Mouse (Mus musculus) midbrain, postnatal 0 days (tissue): ENCODE measurements around the gene Ick. TPM values are rescaled to one million over a fixed set of nuclear protein-coding genes. Genes with fewer than 3 reads are reported as not detected.
"Not testable (repeated sequence)": the region's sequence is repeated elsewhere in the genome, so short reads cannot be mapped to it uniquely, and the experiment has no call there.

Source experiments
- ATAC-seq: fragments of 200-750 bp; cut with Nextera tagmentation; 2 replicates; pipeline ENCODE4 v1.8.0; 2017; ENCODE audit warnings: moderate number of reproducible peaks, mild to moderate bottlenecking, moderate TSS enrichment, moderate library complexity; ENCODE audit not compliant: low FRiP score
- DNase-seq: peaks from one replicate; pipeline ENCODE4 v3.0.0-alpha.2; 2015; ENCODE audit warnings: low spot score
- H3K27ac ChIP-seq: fragments of 300-500 bp; sonication (generic); 2 replicates; pipeline ENCODE4 v1.5.1; 2014; ENCODE audit warnings: low read depth, mild to moderate bottlenecking, low read length, mixed read lengths
- H3K27me3 ChIP-seq: fragments of 300-500 bp; sonication (generic); 2 replicates; pipeline ENCODE4 v1.6.1; 2014; ENCODE audit warnings: low read length, control low read depth, mixed read lengths; ENCODE audit not compliant: insufficient read depth
- H3K36me3 ChIP-seq: fragments of 300-500 bp; sonication (generic); 2 replicates; pipeline ENCODE4 v1.6.1; 2014; ENCODE audit warnings: low read length, control low read depth, mixed read lengths; ENCODE audit not compliant: insufficient read depth
- H3K4me1 ChIP-seq: fragments of 300-500 bp; sonication (generic); 2 replicates; pipeline ENCODE4 v1.6.1; 2014; ENCODE audit warnings: mild to moderate bottlenecking, control low read depth, antibody characterized with exemption, low read length, mixed read lengths; ENCODE audit not compliant: insufficient read depth
- H3K4me2 ChIP-seq: fragments of 300-500 bp; sonication (generic); 2 replicates; pipeline ENCODE4 v1.6.1; 2014; ENCODE audit warnings: low read depth, mild to moderate bottlenecking, low read length, mixed read lengths; ENCODE audit not compliant: poor library complexity, severe bottlenecking
- H3K4me3 ChIP-seq: fragments of 300-500 bp; sonication (generic); 2 replicates; pipeline ENCODE4 v1.5.1; 2014; ENCODE audit warnings: low read depth, mild to moderate bottlenecking, low read length, moderate library complexity
- H3K9ac ChIP-seq: fragments of 300-500 bp; sonication (generic); replicated peaks from 2 replicates; pipeline ENCODE4 v1.6.1; 2014; ENCODE audit warnings: mild to moderate bottlenecking, low read length, moderate library complexity, mixed read lengths; ENCODE audit not compliant: poor library complexity, severe bottlenecking
- H3K9me3 ChIP-seq: fragments of 300-500 bp; sonication (generic); 2 replicates; pipeline ENCODE4 v1.6.1; 2016; ENCODE audit warnings: low read length, control low read depth
- CTCF ChIP-seq: IDR thresholded peaks from 2 replicates; pipeline ENCODE4 v1.5.1; 2016; ENCODE audit warnings: antibody characterized with exemption, mild to moderate bottlenecking
- WGBS: fragments of 180-500 bp; shearing (Covaris S2); extraction: QIAGEN DNeasy Blood & Tissue Kit; methylation state at CpG from one replicate; pipeline ENCODE4 v1.1.7; 2014; 5-methylcytosine and 5-hydroxymethylcytosine counted together
- polyA plus RNA-seq: library from polyadenylated mRNA; unstranded; fragments of >200 nt; fragmentation: Nextera tagmentation; extraction: Ambion mirVana; gene quantifications from 2 replicates; pipeline ENCODE4 v1.2.1, GENCODE M21; 2015
- total RNA-seq: library from RNA; depleted of rRNA; stranded (reverse); fragments of >200 nt; gene quantifications from 2 replicates; pipeline ENCODE4 v1.2.3, GENCODE M21; 2014

Ick gene
- total and polyA plus RNA-seq, 2 experiments from 2014 or later, result 34.6 to 56.0 TPM

DNA sequence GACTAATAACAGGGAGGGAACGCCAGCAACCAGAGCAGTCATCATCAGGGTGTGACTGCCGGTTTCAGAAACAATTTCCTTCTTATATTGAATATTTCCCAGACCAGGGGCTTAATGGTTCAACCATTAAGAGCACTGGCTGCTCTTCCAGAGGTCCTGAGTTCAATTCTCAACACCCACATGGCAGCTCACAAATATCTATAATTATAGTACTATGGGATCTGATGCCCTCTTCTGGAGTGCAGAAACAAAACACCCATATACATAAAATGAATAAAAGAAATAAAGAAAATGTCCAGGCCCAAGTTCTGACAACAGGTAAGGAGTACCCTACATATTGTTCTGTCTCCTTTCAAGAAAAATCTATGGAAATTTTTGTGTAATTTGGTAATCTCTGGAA is 70.1 kb downstream of the Ick start:
- ATAC-seq, result no peak
- H3K27me3 ChIP-seq, result no peaks in the 10 kb centered on the region
- H3K9ac ChIP-seq, result no peak overlapping the region
- 84% methylated on average over 2 of the region's 2 CpGs for WGBS
- no peak overlapping the region for H3K4me3 ChIP-seq
- no peak for DNase-seq
- no peaks in the 10 kb centered on the region for H3K9me3 ChIP-seq
- H3K4me2 ChIP-seq, result no peak overlapping the region
- no peaks in the 10 kb centered on the region; the same call in 1 of the 2 replicates for H3K4me1 ChIP-seq
- H3K36me3 ChIP-seq, result no peaks in the 10 kb centered on the region
- no peak overlapping the region for H3K27ac ChIP-seq
- no peak for TF ChIP-seq CTCF

DNA sequence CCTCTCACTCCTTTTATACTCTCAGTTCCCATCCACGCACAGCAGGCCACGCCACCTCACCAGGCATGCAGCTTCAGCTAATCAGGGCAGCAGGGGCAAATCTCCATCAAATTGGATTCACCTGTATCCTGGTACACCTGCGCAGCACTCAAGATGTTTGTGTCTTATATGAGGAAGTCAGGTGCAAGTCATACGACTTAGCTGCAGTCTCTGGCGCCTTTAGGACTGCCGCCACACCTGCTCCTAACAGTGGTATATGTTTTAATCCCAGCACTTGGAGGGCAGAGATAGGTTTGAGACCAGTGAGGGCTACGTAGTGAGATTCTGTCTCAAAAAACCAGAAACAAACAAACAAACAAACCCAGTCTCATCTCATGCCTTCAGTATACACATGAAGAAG is 73.5 kb downstream of the Ick start, which contains the start of gene Gsta4:
Gsta4 (plus strand) TSS at position 301 of the 400 bp plus-strand sequence.
- H3K4me2 ChIP-seq, H3K9ac ChIP-seq, ATAC-seq, DNase-seq, H3K36me3 ChIP-seq, H3K4me3 ChIP-seq, H3K9me3 ChIP-seq, H3K27ac ChIP-seq, H3K27me3 ChIP-seq, H3K4me1 ChIP-seq: not testable (repeated sequence)
- 100% methylated on average over 4 of the region's 7 CpGs for WGBS

DNA sequence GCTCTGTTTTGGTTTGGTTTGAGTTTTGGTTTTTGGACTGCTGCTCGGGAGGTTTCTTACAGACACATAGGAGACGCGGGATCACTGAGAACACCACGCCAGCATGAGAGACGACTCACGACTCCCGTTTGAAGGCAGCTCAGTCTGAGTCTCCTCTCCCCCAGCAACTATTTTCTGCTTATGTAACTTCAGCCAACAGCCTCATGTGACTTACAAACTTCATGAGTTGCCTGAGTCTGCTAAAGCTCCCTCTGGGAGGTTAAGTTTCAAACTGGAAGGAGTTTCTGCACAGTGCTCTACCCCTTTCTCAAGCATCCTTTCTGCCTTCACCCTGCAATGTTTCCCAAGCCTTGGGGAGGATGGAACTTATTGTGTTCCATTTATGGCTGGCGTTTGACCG is 76.7 kb downstream of the Ick start:
- Histone ChIP-seq H3K4me2 (no peak overlapping the region), H3K4me1 (no peaks in the 10 kb centered on the region), H3K27me3 (no peaks in the 10 kb centered on the region), H3K9ac (no peak overlapping the region), H3K27ac (no peak overlapping the region), H3K9me3 (no peaks in the 10 kb centered on the region), H3K4me3 (no peak overlapping the region), H3K36me3 (no peaks in the 10 kb centered on the region)
- DNase-seq, result no peak
- WGBS, result 82% methylated on average over 9 of the region's 9 CpGs
- TF ChIP-seq CTCF, result no peak
- ATAC-seq, result no peak

DNA sequence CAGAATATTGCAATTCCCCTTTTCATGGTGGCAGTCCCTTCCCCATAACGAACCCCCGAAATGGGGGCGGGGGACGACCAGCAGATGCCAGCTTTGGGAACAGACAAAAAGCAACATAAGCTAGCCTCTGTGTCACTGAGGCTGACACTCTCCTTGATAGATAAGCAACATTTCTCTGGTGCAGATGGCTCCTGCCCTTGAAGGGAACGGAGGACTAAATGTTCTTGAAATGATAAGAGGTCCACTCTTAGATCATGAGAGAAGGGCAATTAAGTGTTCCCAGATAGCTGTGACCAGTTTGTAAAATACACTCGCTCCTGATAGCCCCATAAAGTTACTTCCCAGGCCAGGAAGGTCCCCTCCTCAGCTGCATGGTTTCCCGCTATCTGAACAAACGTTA is 79.9 kb downstream of the Ick start:
- DNase-seq, result no peak
- Histone ChIP-seq H3K4me2 (no peak overlapping the region), H3K9me3 (no peaks in the 10 kb centered on the region), H3K4me3 (no peak overlapping the region), H3K9ac (no peak overlapping the region), H3K4me1 (no peaks in the 10 kb centered on the region), H3K27me3 (no peaks in the 10 kb centered on the region), H3K36me3 (no peaks in the 10 kb centered on the region), H3K27ac (no peak overlapping the region)
- 89% methylated on average over 8 of the region's 8 CpGs for WGBS
- no peak for ATAC-seq
- no peak for TF ChIP-seq CTCF

DNA sequence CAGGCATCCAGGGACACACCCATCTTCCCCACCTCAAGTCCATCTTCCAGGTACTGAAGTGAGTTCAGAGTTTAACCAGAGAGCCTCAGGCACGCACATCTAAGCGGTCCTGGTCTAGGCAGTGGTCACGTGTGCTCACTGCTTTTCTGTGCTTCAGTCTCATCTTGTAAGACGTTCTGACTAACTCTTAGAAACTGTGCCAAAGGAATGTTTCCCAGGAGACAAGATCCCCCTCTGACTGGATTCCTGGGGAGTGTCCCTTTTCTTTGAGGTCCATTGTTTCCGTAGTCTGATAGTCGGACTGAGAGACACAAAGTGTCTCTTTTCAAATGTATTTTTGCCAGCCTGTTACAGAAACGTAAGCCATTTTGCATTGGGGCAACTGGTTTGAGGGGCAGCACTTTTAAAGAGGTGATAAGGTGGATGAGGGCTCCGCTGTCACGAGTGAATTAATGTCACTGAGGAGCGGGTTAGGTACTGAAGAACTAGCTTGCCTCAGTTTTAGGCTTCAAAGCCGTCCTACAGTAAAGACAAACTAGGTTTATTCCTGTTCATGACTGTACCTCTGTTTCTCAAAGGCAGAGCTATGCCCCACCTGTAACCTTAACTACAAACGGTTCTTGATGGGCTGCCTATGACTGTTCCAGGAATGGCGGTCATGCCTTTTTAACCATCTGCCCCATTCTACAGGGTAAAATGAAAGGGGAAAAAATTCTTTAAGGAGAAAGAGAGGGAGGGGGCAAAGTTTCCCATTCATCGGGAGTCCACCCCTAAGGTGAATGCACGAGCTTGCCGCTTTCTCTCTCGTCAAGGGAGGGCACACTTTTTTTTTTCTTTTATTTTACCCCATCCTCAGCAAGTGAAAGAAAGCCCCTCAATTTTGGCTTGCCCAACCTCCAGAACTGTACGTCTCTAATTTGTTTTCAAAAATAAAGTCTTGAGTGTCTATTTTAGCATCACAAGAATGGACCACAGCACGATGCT is 82.0 kb downstream of the Ick start:
- H3K36me3 ChIP-seq, result no peaks in the 10 kb centered on the region
- peak; percentile 8 for DNase-seq
- H3K4me2 ChIP-seq, result peak overlapping the region; percentile 69
- no peaks in the 10 kb centered on the region for H3K27me3 ChIP-seq
- no peak overlapping the region for H3K27ac ChIP-seq
- TF ChIP-seq CTCF, result no peak
- H3K4me1 ChIP-seq, result no peaks in the 10 kb centered on the region
- no peaks in the 10 kb centered on the region for H3K9me3 ChIP-seq
- H3K9ac ChIP-seq, result peak overlapping the region; percentile 34; the same call in 1 of the 2 replicates
- 1% methylated on average over 19 of the region's 19 CpGs for WGBS
- H3K4me3 ChIP-seq, result peak overlapping the region; percentile 36
- ATAC-seq, result no peak

DNA sequence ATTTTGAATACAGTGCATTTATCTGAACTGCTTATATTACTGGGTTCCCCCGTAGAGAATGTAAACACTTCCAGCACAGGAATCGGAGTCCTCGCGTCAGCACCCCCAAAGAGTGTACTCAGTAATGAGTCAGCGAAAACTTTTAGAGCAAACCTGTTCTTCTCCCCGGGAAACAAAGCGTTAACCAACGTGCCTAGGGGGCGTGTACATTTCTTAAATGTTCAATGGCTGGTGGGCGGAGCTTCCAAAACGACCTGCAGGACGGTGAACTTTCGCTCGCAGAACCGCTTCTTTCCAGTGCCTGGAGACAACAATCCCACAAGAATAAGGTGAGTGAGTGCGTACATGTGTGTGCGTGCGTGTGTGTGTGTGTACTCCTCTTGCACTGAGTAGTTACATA is 82.7 kb downstream of the Ick start:
- WGBS, result 1% methylated on average over 18 of the region's 18 CpGs
- ATAC-seq, result no peak

More for the DNA sequence above, 82.7 kb downstream of the Ick start:
- H3K27me3 ChIP-seq, result no peaks in the 10 kb centered on the region
- no peaks in the 10 kb centered on the region for H3K36me3 ChIP-seq
- peak; percentile 76 for DNase-seq
- H3K27ac ChIP-seq, result no peak overlapping the region
- H3K4me1 ChIP-seq, result no peaks in the 10 kb centered on the region
- peak overlapping the region; percentile 69 for H3K4me2 ChIP-seq
- H3K4me3 ChIP-seq, result peak overlapping the region; percentile 36
- peak overlapping the region; percentile 34; the same call in 1 of the 2 replicates for H3K9ac ChIP-seq
- H3K9me3 ChIP-seq, result no peaks in the 10 kb centered on the region
- TF ChIP-seq CTCF, result no peak
